29 mouse cellular contexts compared by ENCODE assay signal in genomic region chr14:71776990-71777525, GRCm38 (mm10).
"Had no signal": no experiment of that assay in that cellular context is flagged by ENCODE, and none has a peak within 500 bp of the region (broad histone marks: within the 10 kb centered on the region; RNA-seq: fewer than 3 reads in every experiment).

No protein-coding gene starts in this region.

- H3K4me1 ChIP-seq: heart, embryonic 13.5 days; heart, embryonic 15.5 days; hindbrain, embryonic 15.5 days; kidney, embryonic 15.5 days; limb, embryonic 13.5 days; liver, embryonic 13.5 days; liver, embryonic 15.5 days had no signal

- H3K9me3 ChIP-seq: heart, embryonic 13.5 days; heart, embryonic 15.5 days; hindbrain, embryonic 13.5 days; hindbrain, embryonic 15.5 days; kidney, embryonic 15.5 days; limb, embryonic 13.5 days; liver, embryonic 13.5 days; liver, embryonic 15.5 days had no signal

- H3K27ac ChIP-seq: heart, adult 2 months; heart, embryonic 13.5 days; heart, embryonic 15.5 days; hindbrain, embryonic 13.5 days; hindbrain, embryonic 15.5 days; hindbrain, postnatal 0 days; kidney, embryonic 15.5 days; kidney, postnatal 0 days; left cerebral cortex, adult 2 months; limb, embryonic 13.5 days; liver, embryonic 13.5 days; liver, embryonic 15.5 days had no signal

- DNase-seq: gastrocnemius, postnatal 14 days; gastrocnemius, postnatal 36 days; heart, adult 11 months; heart, adult 2 months; heart, postnatal 14 days; heart, postnatal 36 days; kidney, adult 11 months; kidney, adult 2 months; kidney, adult 9 months; kidney, postnatal 14 days; kidney, postnatal 36 days; layer of hippocampus, adult 9-11 months; layer of hippocampus, postnatal 36 days; liver; liver, embryonic 13.5 days; liver, postnatal 0 days had no signal

- H3K4me2 ChIP-seq: heart, embryonic 11.5 days; heart, embryonic 13.5 days; heart, embryonic 15.5 days; hindbrain, embryonic 13.5 days; hindbrain, embryonic 15.5 days; kidney, embryonic 15.5 days; limb, embryonic 13.5 days; liver, embryonic 11.5 days; liver, embryonic 13.5 days; liver, embryonic 15.5 days had no signal

- H3K9ac ChIP-seq: heart, embryonic 13.5 days; heart, embryonic 15.5 days; hindbrain, embryonic 13.5 days; hindbrain, embryonic 15.5 days; kidney, embryonic 15.5 days; limb, embryonic 13.5 days; liver, embryonic 13.5 days; liver, embryonic 15.5 days; liver, postnatal 0 days had no signal

- H3K27me3 ChIP-seq: heart, embryonic 13.5 days; heart, embryonic 15.5 days; hindbrain, embryonic 13.5 days; hindbrain, embryonic 15.5 days; kidney, embryonic 15.5 days; limb, embryonic 13.5 days; liver, embryonic 13.5 days; liver, embryonic 15.5 days had no signal

- ATAC-seq: hindbrain, postnatal 0 days; intestine, embryonic 16.5 days; liver, postnatal 0 days had no signal

- H3K36me3 ChIP-seq: heart, embryonic 13.5 days; heart, embryonic 15.5 days; hindbrain, embryonic 13.5 days; hindbrain, embryonic 15.5 days; kidney, embryonic 15.5 days; limb, embryonic 13.5 days; liver, embryonic 13.5 days; liver, embryonic 15.5 days had no signal

- H3K4me3 ChIP-seq: heart, adult 2 months; heart, embryonic 13.5 days; heart, embryonic 15.5 days; hindbrain, embryonic 13.5 days; hindbrain, embryonic 15.5 days; kidney, embryonic 15.5 days; left cerebral cortex, adult 2 months; limb, embryonic 13.5 days; liver, embryonic 13.5 days; liver, embryonic 15.5 days had no signal
